Mouse (Mus musculus) myocyte (in vitro differentiated cells): Measurements from ENCODE around the gene Slc25a19.

ENCODE experiments used
- POLR2A ChIP-seq: IDR thresholded peaks from one replicate; pipeline ENCODE4 v1.6.1; 2011; ENCODE audit warnings: low read depth, mild to moderate bottlenecking, control low read depth, moderate library complexity; ENCODE audit not compliant: insufficient read length
- POLR2AphosphoS2 ChIP-seq: IDR thresholded peaks from one replicate; pipeline ENCODE4 v1.6.1; 2011; ENCODE audit warnings: low read depth, control low read depth; ENCODE audit not compliant: insufficient read length

GRCm38 (mm10) chr11:115651680-115652079 is 23.6 kb upstream of the Slc25a19 start:
- TF ChIP-seq POLR2AphosphoS2, result no peak
- TF ChIP-seq POLR2A, result no peak
